Mouse (Mus musculus) liver, adult 2 months (tissue): Measurements from ENCODE around the gene Mylk4. TPM values are rescaled to one million over a fixed set of nuclear protein-coding genes. Genes with fewer than 3 reads are reported as not detected.
A peak's percentile ranks its signal among the peaks of the same experiment; 100 is the strongest.

Source experiments
- DNase-seq: peaks from one replicate; pipeline ENCODE4 v3.0.0-alpha.2; 2011; ENCODE audit warnings: low read depth, low spot score; ENCODE audit errors: extremely low read depth
- H3K27ac ChIP-seq: fragments of 200-500 bp; replicated peaks from 2 replicates; pipeline ENCODE4 v1.5.1; 2012; ENCODE audit warnings: low read depth, mild to moderate bottlenecking, control low read depth, inconsistent platforms, low read length; ENCODE audit not compliant: insufficient read depth
- H3K27me3 ChIP-seq: fragments of 200-500 bp; 2 replicates; pipeline ENCODE4 v1.6.1; 2012; ENCODE audit warnings: mild to moderate bottlenecking, moderate library complexity, low read length, inconsistent platforms; ENCODE audit not compliant: control insufficient read depth, insufficient read depth
- H3K36me3 ChIP-seq: fragments of 200-500 bp; 2 replicates; pipeline ENCODE4 v1.6.1; 2012; ENCODE audit warnings: low read length, inconsistent platforms; ENCODE audit not compliant: control insufficient read depth, insufficient read depth
- H3K4me1 ChIP-seq: fragments of 200-500 bp; 2 replicates; pipeline ENCODE4 v1.6.1; 2011; ENCODE audit warnings: low read length; ENCODE audit not compliant: control insufficient read depth, insufficient read depth
- H3K4me3 ChIP-seq: fragments of 200-500 bp; 2 replicates; pipeline ENCODE4 v1.5.1; 2011; ENCODE audit warnings: low read depth, mild to moderate bottlenecking, control low read depth, low read length, moderate library complexity; ENCODE audit not compliant: insufficient read depth
- H3K79me2 ChIP-seq: fragments of 200-500 bp; 2 replicates; pipeline ENCODE4 v1.6.1; 2012; ENCODE audit warnings: inconsistent platforms, mild to moderate bottlenecking, low read length, moderate library complexity; ENCODE audit not compliant: control insufficient read depth, insufficient read depth
- H3K9ac ChIP-seq: fragments of 200-500 bp; 2 replicates; pipeline ENCODE4 v1.6.1; 2012; ENCODE audit warnings: low read depth, mild to moderate bottlenecking, control low read depth, inconsistent platforms, low read length
- CTCF ChIP-seq: fragments of 200-500 bp; IDR thresholded peaks from 2 replicates; pipeline ENCODE4 v1.5.1; 2011; ENCODE audit warnings: low read depth, low read length, control low read depth
- POLR2A ChIP-seq: fragments of 200-500 bp; IDR thresholded peaks from 2 replicates; pipeline ENCODE4 v1.6.1; 2011; ENCODE audit warnings: low read length, control low read depth; ENCODE audit not compliant: insufficient read depth; ENCODE audit errors: extremely low read depth
- WGBS: fragments of 180-500 bp; shearing (Covaris S2); methylation state at CpG from one replicate; pipeline ENCODE4 v1.1.7; 2018; 5-methylcytosine and 5-hydroxymethylcytosine counted together
- polyA plus RNA-seq: library from polyadenylated mRNA; depleted of rRNA; stranded (reverse); fragments of >200 nt; gene quantifications from 2 replicates; pipeline ENCODE4 v1.2.3, GENCODE M21; 2012
- total RNA-seq: library from RNA; depleted of rRNA; stranded (reverse); fragments of >200 nt; gene quantifications from 2 replicates; pipeline ENCODE4 v1.2.3, GENCODE M21; 2014

The Mylk4 gene
- total and polyA plus RNA-seq, 2 experiments = 0.37 TPM; not detected in 1

GRCm38 (mm10) chr13:32819926-32820325 is 36.2 kb upstream of the Mylk4 start:
- WGBS = 97% methylated on average over 5 of the region's 5 CpGs

GRCm38 (mm10) chr13:32819241-32819640 is 35.5 kb upstream of the Mylk4 start:
- 75% methylated on average over 3 of the region's 3 CpGs for WGBS
- TF ChIP-seq CTCF (no peak), POLR2A (no peak)
- H3K27ac ChIP-seq = no peak overlapping the region
- H3K79me2 ChIP-seq = 0 out of 2 replicates have a peak, but pooled peaks cover under 1% of the 10 kb centered on the region
- H3K4me3 ChIP-seq = no peak overlapping the region
- H3K9ac ChIP-seq = no peak overlapping the region
- no peaks in the 10 kb centered on the region for H3K27me3 ChIP-seq
- H3K4me1 ChIP-seq = peaks cover 16% of the 10 kb centered on the region
- peaks cover 38% of the 10 kb centered on the region for H3K36me3 ChIP-seq
- peak; percentile 56 for DNase-seq

More at GRCm38 (mm10) chr13:32819926-32820325, 36.2 kb upstream of the Mylk4 start:
- TF ChIP-seq POLR2A (no peak), CTCF (no peak)
- Histone ChIP-seq H3K36me3 (peaks cover 36% of the 10 kb centered on the region), H3K9ac (no peak overlapping the region), H3K27me3 (no peaks in the 10 kb centered on the region), H3K4me3 (no peak overlapping the region), H3K4me1 (peaks cover 16% of the 10 kb centered on the region), H3K27ac (no peak overlapping the region), H3K79me2 (no peaks in the 10 kb centered on the region)
- DNase-seq = no peak

GRCm38 (mm10) chr13:32807624-32808023 is 23.9 kb upstream of the Mylk4 start:
- H3K9ac ChIP-seq = no peak overlapping the region
- no peak for DNase-seq
- no peak overlapping the region for H3K27ac ChIP-seq
- H3K36me3 ChIP-seq = peaks cover 32% of the 10 kb centered on the region
- H3K79me2 ChIP-seq = peaks cover 22% of the 10 kb centered on the region
- no peaks in the 10 kb centered on the region for H3K27me3 ChIP-seq
- H3K4me3 ChIP-seq = no peak overlapping the region
- 90% methylated on average over 3 of the region's 3 CpGs for WGBS
- no peak for TF ChIP-seq CTCF
- no peak for TF ChIP-seq POLR2A
- H3K4me1 ChIP-seq = peaks cover 12% of the 10 kb centered on the region

- H3K36me3 ChIP-seq = peaks cover 29% of the 10 kb centered on the region
- no peak for DNase-seq
These were observed 23.1 kb upstream of the Mylk4 start for GRCm38 (mm10) chr13:32806820-32807219.

GRCm38 (mm10) chr13:32803701-32804345 is 20.1 kb upstream of the Mylk4 start:
- no peak for DNase-seq
- Histone ChIP-seq H3K27me3 (no peaks in the 10 kb centered on the region), H3K4me1 (peaks cover 7% of the 10 kb centered on the region; the same call in 1 of the 2 replicates), H3K79me2 (peaks cover 17% of the 10 kb centered on the region), H3K9ac (no peak overlapping the region), H3K4me3 (0 out of 2 replicates have a peak overlapping the region, but pooled peaks have one; percentile 7), H3K27ac (no peak overlapping the region), H3K36me3 (peaks cover 18% of the 10 kb centered on the region)
- 74% methylated on average over 4 of the region's 4 CpGs for WGBS
- TF ChIP-seq CTCF (no peak), POLR2A (no peak)

More at GRCm38 (mm10) chr13:32806820-32807219, 23.1 kb upstream of the Mylk4 start:
- Histone ChIP-seq H3K4me1 (peaks cover 10% of the 10 kb centered on the region), H3K4me3 (no peak overlapping the region), H3K79me2 (peaks cover 22% of the 10 kb centered on the region), H3K9ac (no peak overlapping the region), H3K27ac (no peak overlapping the region), H3K27me3 (no peaks in the 10 kb centered on the region)
- WGBS = 92% methylated on average over 7 of the region's 7 CpGs
- TF ChIP-seq POLR2A (no peak), CTCF (no peak)
